Mouse (Mus musculus) megakaryocyte, embryonic 14.5 days (primary cell): ENCODE results near the gene Amer2.

Experiments used
- FLI1 ChIP-seq: IDR thresholded peaks from 2 replicates; pipeline ENCODE4 v1.6.1; 2012; ENCODE audit warnings: low read length, inconsistent platforms, mixed read lengths
- GATA1 ChIP-seq: IDR thresholded peaks from 3 replicates; pipeline ENCODE4 v1.6.1; 2012; ENCODE audit warnings: mixed read lengths, low read length, inconsistent platforms, borderline replicate concordance

GRCm38 (mm10) chr14:60388332-60388731, 15.3 kb downstream of the Amer2 start:
- no peak for TF ChIP-seq GATA1
- no peak for TF ChIP-seq FLI1
